Mouse (Mus musculus): ENCODE measurements around the gene Runx1.

DNA sequence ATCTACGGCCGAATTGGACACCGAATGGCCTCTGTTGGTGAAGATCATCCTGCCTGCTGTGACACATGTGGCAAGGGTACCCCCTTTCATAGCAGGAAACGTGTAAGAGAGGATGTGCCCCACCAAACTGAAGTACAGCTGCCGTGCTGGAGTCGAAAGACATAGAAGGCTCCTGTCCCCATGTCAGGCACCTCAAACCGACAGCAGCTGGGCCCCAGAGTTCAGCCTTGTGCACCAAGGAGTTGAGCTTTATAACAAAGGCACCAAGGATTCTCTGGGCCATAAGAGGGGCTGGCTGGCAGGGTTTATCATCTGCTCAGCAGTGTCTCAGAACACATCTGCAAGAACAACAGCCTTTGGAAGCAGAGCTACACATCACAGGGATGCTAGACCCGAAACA lies 84.6 kb downstream of the Runx1 start:
- TF ChIP-seq CTCF (IDR thresholded peaks at IDR 0.05; ENCODE audit: low read depth) (no peak), EP300 (IDR thresholded peaks at IDR 0.05; ENCODE audit: low read depth) (no peak)

All from liver, embryonic 14.5 days (tissue).